Mouse (Mus musculus): ENCODE results near the gene Xylb.

Xylb gene

DNA sequence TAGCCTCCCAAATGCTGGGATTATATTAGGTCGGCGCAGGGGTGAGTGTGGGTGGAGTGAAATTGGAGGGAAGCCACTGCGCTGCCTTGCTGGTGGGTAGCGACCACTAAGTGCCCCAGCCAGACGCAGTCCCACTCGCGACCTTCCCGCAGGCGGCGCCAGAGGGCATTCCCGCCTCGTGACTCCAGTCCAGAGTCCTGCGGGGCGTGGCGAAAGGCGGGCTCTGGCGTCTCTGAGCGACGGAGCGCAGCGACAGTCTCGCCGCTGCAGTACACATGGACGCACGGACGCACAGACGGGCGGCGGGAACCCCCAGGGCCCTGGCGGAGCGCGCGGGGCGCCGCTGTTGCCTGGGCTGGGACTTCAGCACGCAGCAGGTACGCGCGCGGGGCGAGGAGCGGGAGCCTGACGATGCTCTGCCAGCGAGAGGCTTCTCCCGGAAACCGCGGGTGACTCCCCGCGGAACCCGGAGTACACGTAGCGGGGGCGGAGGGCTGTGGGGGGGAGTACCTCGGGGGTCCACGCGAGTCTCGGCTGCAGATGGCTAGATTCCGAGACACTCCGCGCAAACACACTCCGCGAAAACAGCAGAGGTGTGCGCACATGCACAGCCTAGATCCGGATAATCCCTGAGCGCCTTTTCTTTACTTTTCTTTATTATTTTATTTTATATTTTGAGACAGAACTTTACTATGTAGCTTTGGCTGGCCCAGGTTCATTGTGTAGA, at the start of gene Xylb:
Xylb (plus strand) TSS at position 51 of the 727 bp plus-strand sequence.
- peak; percentile 90 for DNase-seq

GRCm38 (mm10) chr9:119309067-119309466, 48.1 kb upstream of the Xylb start:
- DNase-seq = no peak

DNA sequence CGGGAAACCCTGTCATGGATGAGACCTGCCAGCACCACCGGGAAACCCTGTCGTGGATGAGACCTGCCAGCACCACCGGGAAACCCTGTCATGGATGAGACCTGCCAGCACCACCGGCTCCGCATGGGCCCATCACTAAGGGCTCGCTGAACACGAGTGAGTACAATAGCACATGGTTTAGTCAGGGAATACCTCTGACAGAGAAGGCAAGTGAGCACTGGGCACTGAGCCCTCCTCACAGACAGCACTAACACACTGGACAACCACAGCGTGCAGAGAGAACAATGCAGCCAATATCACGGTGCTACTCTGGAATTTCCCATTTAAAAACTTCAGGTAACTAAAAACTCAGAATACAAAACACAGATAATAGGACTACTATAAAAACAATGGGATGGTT, 44.1 kb upstream of the Xylb start:
- no peak for DNase-seq

DNA sequence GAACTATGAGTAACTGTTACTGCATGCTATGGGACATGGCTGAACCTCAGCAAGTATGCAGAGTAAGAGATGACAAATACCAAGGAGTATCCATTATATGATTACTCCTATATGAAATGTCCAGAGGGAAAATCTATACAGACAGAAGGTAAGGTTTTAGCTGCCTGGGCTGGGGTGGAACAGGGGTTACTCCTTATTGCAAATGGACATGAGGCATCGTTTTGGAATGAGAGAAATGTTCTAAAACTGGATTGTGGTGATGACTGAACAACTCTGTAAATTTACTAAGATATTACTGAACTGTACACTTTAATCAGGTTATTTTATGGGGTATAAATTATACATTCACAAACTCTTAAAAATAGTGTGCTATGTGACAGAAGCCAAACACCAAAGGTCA, 38.3 kb upstream of the Xylb start:
- DNase-seq = no peak

- DNase-seq = no peak
These were observed 36.7 kb upstream of the Xylb start for GRCm38 (mm10) chr9:119320446-119320845.

GRCm38 (mm10) chr9:119320946-119321345, 36.2 kb upstream of the Xylb start:
- no peak for DNase-seq

- DNase-seq = no peak
These were observed 35.6 kb upstream of the Xylb start for GRCm38 (mm10) chr9:119321392-119322229.

DNA sequence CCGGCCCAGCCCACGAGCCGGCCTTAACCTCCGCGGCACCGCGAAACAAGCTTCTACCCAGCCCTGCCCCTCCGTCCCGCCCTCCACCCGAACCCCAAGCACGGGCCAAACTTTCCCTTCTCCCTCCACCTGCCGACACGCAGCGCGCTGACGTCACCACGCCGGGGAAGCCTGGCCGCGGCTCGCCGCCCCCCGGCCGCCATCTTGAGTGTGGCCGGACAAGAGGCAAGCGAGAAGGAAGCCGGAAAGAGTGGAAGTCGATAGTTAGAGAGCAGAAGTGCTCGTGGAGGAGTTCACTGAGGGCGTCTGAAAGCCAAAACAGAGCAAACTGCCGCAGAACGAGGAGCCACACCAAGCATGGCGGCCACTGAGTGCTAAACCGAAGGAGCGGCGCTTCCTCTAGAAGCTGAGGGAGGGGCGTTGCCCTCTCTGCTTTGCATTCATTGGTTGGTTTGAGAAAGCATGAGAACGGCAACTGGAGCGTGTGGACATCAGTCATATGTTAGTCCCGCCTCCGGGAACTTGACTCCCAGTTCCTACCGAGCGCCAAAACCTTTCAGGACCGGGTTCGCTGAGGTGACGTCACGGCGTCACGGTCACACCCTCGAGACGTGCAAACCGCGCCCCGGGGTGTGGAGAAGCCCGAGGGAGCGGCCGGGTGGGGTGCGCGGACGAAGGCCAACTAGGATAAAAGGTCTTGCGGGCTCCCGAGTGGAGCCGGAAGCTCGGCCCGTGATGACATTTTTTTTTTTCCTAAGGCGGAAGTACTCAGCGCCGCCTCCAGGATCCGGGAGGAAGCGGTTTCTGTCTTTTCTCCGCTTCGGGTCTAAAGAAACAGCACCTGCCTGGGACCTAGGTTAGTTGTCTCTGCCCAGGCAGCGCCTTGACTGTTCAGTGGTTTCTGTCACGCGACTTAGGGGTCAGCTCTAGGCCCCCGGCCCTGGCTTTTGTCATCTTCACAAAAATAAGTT, 34.6 kb upstream of the Xylb start, which contains the start of gene Oxsr1:
Oxsr1 (minus strand) TSS at position 139 of the 971 bp plus-strand sequence.
- DNase-seq = peak; percentile 99

- no peak for DNase-seq
These were observed 33.9 kb upstream of the Xylb start for GRCm38 (mm10) chr9:119323260-119323645.

DNA sequence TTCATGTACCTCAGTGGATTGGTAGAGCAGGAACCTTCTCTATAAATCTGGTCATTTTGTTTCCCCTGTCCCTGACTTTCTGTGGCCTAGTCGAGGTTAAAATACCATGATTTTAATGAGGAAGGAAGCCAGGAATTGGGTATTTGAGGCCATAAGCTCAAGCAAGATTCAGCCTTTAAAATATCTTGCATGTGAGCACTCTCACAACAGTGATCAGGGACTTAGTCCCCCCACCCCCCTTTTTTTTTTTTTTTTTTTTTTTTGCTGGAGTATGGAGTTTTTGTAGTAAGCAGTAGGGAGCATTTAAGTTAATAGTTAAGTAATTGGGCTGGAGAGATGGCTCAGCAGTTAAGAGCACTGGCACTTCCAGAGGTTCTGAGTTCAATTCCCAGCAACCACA, 33.1 kb upstream of the Xylb start:
- DNase-seq = no peak

DNA sequence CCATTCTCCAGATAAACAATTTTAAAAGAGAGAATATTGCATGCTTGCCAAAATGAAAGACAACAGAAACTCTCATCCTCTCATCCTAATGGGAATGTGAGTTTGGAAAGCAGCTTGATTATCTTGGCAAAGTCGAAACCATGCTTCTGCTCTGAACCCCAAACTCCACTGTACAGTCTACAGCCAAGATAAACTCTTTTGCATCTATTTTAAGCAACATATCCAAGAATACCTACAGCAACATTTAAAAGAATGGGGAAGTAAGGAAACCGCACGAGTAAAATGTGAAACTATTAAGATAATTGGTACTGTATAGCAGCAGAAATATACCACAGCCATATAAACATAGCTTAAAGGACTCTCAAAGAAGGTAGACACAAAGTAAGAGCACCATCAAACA, 28.7 kb upstream of the Xylb start:
- no peak for DNase-seq

GRCm38 (mm10) chr9:119330186-119330963, 26.8 kb upstream of the Xylb start:
- DNase-seq = no peak

DNA sequence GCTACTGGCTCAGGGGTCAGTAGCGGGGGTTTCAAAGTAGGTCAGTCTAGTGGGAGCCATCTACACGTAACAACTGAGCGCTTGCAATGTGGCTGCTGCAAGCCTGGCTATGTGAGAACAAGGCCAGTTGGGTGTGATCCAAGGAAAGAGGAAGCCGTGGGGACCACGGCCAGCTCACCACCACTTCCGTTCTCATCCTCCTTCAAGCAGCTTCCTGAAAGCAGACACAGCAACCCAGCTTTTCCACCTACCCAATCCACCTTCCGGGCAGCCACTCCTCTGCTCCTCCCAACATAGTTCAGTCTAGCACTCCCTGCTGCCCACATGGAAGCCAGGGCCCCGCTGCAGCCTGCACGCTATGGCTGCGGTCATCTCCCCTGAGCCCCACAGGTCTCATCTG, 22.9 kb upstream of the Xylb start:
- DNase-seq = no peak

- no peak for DNase-seq
These were observed 22.3 kb upstream of the Xylb start for GRCm38 (mm10) chr9:119334834-119335233.

- peak; percentile 36 for DNase-seq
These were observed 21.6 kb upstream of the Xylb start for GRCm38 (mm10) chr9:119335571-119335970.

GRCm38 (mm10) chr9:119337842-119338241, 19.3 kb upstream of the Xylb start:
- DNase-seq = no peak

- DNase-seq = no peak
These were observed 18.8 kb upstream of the Xylb start for GRCm38 (mm10) chr9:119338350-119338749.

DNA sequence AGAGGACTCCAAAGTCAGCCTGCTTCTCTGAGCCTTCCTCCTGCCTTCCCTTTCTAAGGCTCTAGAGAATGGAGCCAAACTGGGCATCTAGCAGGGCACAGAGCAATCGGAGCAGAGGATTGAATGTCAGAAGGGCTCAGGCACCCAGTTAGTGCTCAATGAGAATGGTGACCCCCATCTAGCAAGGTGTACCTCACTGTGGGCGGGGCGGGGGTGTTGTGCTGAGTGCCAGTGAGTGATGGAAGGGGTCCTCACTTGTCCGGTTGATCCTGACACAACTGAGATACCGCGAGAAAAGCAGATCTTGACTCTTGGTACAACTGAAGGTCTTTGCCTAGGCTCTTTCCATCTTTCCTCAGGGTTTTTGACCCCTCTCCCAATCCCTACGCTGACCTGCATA, 18.1 kb upstream of the Xylb start:
- no peak for DNase-seq

DNA sequence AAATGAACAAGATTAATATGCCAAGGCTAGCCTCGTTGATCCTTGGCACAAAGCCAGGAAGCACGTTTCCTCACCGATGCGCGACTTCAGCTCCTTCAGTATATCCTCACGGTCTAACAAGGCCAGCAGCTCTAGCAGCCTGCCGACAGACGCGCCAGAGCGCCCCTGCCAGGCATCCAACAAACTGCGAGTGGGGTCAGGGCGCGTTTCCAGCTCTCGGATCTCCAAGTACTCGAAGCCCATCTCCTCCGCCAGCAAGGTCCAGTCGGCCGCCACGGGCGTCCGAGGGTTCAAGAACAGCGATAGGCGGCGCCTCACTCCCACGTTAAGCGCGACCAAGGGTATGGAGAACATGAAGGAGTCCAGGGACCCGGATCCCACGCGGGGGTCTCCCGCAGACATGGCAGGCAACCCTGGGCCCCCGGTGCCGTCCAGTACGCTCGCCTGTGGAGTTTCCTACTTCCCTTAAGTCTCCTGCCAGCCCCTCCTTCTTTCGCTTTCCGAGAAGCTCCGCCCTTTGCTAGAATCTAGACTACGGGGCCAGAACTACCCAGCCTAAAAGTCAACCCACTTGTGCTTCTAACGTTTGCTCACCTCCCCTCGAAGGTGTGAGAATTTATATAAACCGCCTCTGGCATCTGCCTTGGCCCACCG, 17.5 kb upstream of the Xylb start, which contains the start of gene Acaa1a:
Acaa1a (plus strand) TSS at position 119 of the 654 bp plus-strand sequence.
- DNase-seq = peak; percentile 61

DNA sequence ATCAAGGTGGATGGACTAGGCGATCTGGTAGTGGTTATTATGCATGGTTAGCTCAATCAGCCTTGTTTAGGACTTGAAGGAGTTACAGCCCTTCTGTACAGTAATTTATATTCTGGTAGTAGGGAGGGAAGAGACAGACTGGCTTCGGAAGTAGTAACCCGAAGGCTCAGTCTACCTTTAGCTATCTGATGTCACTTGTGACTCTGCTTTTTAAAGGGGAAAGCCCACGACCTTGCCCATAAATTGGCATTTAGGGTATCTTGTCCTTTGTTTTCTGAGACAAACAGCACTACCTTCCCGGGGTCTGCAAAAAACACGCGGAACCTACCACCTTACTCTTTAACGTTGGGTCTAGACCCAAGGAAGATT, 17.0 kb upstream of the Xylb start:
- no peak for DNase-seq
